Mouse (Mus musculus): ENCODE results near the gene Gprin2.

The Gprin2 gene

GRCm38 (mm10) chr14:34201231-34202035 lies at the start of gene Gprin2:
Gprin2 (minus strand) TSS chr14:34201653.
- no peak for DNase-seq (ENCODE audit: low spot score)

- DNase-seq (ENCODE audit: low spot score): no peak
Measured at GRCm38 (mm10) chr14:34240676-34241075, 39.2 kb upstream of the Gprin2 start.

- DNase-seq (ENCODE audit: low spot score): no peak
Measured at GRCm38 (mm10) chr14:34240263-34240662, 38.8 kb upstream of the Gprin2 start.

GRCm38 (mm10) chr14:34234630-34235380 lies 33.4 kb upstream of the Gprin2 start:
- peak; percentile 80 for DNase-seq (ENCODE audit: low spot score)

GRCm38 (mm10) chr14:34233846-34234245 lies 32.4 kb upstream of the Gprin2 start:
- no peak for DNase-seq (ENCODE audit: low spot score)

- DNase-seq (ENCODE audit: low spot score): no peak
Measured at GRCm38 (mm10) chr14:34232866-34233680, 31.6 kb upstream of the Gprin2 start.

- DNase-seq (ENCODE audit: low spot score): no peak
Measured at GRCm38 (mm10) chr14:34232340-34232739, 30.9 kb upstream of the Gprin2 start.

GRCm38 (mm10) chr14:34228830-34229506 lies 27.5 kb upstream of the Gprin2 start:
- DNase-seq (ENCODE audit: low spot score): no peak

GRCm38 (mm10) chr14:34227981-34228380 lies 26.5 kb upstream of the Gprin2 start:
- no peak for DNase-seq (ENCODE audit: low spot score)

- DNase-seq (ENCODE audit: low spot score): no peak
Measured at GRCm38 (mm10) chr14:34226566-34226965, 25.1 kb upstream of the Gprin2 start.

GRCm38 (mm10) chr14:34225986-34226385 lies 24.5 kb upstream of the Gprin2 start:
- DNase-seq (ENCODE audit: low spot score): no peak

- no peak for DNase-seq (ENCODE audit: low spot score)
Measured at GRCm38 (mm10) chr14:34223362-34223898, 22.0 kb upstream of the Gprin2 start.

- DNase-seq (ENCODE audit: low spot score): no peak
Measured at GRCm38 (mm10) chr14:34221416-34222077, 20.1 kb upstream of the Gprin2 start.

GRCm38 (mm10) chr14:34220426-34220825 lies 19.0 kb upstream of the Gprin2 start:
- DNase-seq (ENCODE audit: low spot score): no peak

- DNase-seq (ENCODE audit: low spot score): no peak
Measured at GRCm38 (mm10) chr14:34219786-34220198, 18.3 kb upstream of the Gprin2 start.

GRCm38 (mm10) chr14:34219295-34219694 lies 17.8 kb upstream of the Gprin2 start, which contains the start of gene Syt15:
Syt15 (plus strand) TSS chr14:34219595.
- no peak for DNase-seq (ENCODE audit: low spot score)

GRCm38 (mm10) chr14:34215451-34216127 lies 14.1 kb upstream of the Gprin2 start:
- peak; percentile 67 for DNase-seq (ENCODE audit: low spot score)

- DNase-seq (ENCODE audit: low spot score): no peak
Measured at GRCm38 (mm10) chr14:34209942-34210341, 8.5 kb upstream of the Gprin2 start.

- no peak for DNase-seq (ENCODE audit: low spot score)
Measured at GRCm38 (mm10) chr14:34209080-34209479, 7.6 kb upstream of the Gprin2 start.

GRCm38 (mm10) chr14:34208651-34209050 lies 7.2 kb upstream of the Gprin2 start:
- DNase-seq (ENCODE audit: low spot score): peak; percentile 27

All from MN1 (cell line).